Mouse (Mus musculus) urinary bladder, postnatal 25 days (tissue): ENCODE data around the gene Mast4.

Experiments used
- DNase-seq: peaks from one replicate; pipeline ENCODE4 v3.0.0; 2022; ENCODE audit warnings: low spot score

The Mast4 gene

DNA sequence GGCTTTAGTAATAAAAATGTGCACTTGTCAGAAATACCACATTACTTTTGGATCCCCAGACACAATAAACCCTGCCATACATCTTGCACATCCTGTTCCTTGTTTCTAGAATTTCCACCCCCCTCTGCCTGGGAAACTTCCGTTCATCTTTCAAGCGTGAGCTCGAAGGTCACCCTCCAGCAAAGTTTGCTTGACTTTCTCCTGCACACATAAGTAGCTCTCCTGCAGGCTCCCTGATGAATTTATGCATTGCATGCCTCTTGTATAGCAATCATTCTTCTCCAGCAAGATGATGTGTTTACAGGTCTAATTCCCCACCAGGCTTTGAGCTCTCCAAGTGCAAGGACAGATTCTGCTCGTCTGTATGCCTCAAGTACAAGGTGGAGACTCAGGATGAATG lies 415.7 kb downstream of the Mast4 start:
- no peak for DNase-seq

DNA sequence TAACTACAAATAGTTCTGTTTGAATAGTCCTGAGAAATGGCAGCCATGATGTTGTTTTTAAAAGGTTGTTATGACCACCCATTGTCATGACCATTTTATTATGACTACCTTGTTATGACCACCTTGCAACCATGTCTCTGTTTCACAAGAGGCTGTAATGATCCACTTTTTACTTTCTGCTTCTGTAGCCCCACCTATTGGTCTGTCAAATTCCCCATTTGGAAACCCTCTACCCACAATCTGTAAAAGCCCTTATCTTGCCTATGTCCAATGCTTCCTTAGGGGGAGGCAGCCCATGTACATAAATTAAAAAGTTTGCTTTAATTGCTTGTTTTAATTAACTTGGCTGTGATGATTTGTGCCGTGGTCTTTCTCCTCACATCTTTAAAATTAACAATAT lies 419.0 kb downstream of the Mast4 start:
- DNase-seq, result no peak

DNA sequence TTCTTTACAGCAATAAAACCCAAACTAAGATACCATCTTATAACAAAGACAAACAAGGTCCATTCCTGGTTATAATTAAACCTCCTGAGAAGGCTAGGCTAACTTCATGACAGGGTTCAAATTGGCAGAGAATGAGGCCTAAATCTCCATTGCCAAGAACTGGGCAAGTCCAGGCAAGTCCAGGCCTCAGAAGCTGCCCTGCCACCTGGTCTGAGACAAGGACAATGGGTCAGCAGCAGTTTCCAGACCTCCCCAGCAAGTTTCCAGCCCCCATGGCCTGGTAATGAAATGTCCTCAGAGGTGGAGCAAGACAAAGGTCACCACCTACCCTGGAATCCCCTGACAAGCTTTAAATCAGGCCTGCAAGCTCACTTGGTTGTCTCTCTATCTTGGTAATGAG lies 419.5 kb downstream of the Mast4 start:
- no peak for DNase-seq

DNA sequence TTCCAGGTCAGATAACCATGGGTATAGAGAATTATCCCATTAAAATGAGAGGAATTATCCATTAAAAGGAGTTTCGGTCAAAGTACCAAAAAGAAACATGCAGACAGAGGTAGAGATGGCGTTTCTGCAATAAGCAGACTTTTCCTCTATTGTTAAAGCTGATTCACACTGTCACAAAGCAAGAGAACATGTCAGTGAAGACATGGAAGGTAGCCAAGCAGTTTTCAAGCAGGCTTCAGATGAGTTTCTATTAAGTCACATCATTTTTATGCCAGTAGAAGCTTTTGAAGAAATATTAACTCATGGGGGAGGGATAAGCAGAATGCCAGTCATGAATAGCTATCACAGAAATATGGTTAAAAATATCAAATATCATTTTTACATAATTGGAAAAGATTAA lies 420.4 kb downstream of the Mast4 start:
- no peak for DNase-seq

DNA sequence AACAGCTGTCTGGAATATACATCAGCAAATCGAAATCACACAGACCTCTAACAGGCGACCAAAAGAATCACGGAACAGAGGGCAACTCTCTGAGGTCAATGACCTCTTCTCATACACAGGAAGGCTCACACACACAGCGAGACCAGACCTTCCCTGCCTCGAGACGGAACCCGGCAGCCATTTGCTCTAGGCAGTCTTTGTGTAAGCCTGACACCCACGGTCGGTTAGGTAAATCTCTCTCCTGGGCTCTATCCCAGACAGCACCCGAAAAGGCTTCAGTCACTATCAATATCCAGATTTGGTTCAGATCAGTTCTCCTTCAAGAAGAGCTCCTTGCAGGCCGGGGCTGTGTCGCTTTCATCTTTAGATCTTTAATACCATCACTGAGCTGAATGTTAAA lies 421.4 kb downstream of the Mast4 start:
- DNase-seq, result no peak

DNA sequence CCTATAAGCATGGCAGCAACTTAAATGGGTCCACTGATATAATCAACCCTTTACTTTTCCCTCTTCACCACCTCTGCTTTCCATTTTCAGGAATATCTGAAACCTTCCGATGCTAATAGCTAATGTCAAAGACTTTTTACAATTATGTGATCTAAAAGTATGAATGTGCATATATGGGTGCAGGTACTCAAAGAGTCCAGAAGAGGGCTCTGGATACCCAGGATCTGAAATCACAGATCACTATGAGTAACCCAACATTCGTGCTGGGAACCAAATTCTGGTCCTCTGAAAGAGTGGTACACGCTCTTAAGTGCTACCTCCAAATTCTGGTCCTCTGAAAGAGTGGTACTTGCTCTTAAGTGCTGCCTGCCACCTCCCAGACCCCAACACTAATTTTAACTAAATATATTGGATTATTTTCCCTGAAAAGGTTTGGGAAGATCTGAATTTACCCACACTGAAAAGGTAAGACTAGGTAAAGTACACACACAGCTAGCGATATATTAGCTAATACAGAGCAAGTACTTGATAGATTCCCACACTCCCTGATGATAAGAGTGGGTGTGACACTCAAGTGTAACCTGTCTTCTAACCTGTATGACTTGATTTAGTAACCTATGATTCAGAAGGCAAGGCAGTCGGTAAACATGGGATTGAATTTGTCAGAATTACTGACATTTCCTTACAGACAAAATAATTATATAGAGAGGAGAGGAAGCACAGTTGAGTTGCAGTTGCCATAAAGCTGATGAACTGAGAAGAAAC lies 424.5 kb downstream of the Mast4 start:
- no peak for DNase-seq

DNA sequence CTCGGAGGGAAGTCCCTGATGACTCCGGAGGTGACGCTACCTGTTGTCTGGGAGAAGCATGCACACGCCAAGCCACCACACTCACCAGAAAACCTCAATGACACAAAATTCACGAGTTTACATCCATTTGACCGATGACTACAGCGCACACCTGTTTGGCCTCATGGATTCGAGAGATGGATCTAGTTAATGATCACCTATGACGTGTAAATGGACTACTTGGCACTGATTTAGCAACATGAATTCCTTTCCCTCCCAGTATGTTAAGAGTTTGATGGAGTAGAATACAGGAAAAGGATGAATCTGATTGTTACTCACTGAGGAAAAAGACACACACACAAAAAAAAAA lies 427.7 kb downstream of the Mast4 start:
- no peak for DNase-seq

DNA sequence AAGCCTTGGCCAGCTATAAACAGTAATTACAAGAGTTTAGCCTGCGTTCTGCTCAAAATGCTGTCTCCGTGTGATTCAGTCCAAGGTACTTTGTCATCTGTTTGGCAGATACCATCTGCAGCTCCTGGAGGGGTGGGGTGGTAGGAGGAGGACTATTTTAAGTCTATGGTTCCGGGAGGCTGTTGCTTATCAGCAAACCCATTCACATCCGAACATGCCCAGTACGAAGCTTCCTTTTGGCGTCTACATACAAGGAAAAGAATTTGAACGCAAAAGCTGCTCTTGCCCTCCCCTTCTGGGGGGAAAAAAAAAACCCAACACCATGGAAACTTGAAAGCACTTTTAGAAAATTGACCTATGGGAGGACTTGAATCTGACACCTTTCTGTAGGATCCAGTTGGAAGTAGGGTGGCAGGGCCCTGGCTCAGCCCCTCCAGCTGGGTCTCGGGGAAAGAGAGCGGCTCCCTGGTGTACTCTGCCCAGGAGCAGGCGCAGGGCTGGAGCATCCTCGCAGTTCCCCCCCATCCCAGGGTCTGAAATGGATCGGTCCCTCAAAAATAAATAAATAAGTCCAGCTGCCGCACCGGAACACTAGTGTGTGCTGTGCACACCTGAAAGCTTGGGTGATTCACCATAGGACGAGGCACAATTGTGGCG lies 428.2 kb downstream of the Mast4 start:
- DNase-seq, result peak; percentile 52

DNA sequence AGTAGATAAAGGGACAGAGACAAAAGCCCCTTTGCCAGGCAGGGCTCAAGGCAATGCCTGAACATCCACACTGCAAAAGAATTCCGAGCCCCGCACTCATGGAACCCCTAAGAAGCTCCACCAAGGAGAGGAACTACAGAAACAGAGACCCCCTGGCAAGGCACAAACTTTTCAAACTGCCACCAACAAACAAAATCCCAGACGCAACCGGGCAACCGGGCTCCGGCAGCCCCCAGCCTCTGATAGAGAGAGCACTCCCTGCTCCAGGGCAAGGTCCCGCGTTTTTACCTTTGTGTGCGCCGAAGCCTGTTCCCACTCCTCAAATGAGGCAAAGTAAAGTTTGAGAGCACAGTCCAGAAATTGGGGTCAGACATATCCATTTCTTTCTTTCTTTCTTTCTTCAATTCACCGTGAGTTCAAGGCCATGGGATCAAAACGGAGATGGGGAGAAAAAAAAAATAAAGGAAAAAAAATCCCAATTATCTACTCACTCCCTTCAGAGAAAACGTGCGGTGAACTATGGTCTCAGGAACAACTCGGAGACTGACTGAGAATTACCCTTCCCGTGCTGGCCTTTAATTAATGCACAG lies 428.8 kb downstream of the Mast4 start:
- no peak for DNase-seq

DNA sequence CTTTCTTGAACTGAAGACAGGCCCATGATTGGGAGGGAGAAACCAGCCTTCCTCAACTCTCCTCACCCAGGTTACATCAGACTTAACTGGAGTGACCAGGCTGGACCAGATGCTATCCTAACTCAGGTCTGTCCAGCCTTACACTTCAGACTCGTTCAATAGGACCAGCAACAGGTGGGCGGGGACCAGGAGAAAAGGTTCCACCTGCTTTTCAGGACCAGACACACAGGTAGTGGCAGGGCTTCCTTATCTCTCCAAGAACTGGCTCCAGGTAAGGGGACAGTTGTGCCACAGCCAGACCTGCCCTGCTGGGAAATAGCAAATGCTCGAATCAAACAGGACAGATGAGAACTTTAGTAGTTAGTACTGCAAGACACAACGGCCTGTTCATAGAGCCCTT lies 430.6 kb downstream of the Mast4 start:
- DNase-seq, result no peak

DNA sequence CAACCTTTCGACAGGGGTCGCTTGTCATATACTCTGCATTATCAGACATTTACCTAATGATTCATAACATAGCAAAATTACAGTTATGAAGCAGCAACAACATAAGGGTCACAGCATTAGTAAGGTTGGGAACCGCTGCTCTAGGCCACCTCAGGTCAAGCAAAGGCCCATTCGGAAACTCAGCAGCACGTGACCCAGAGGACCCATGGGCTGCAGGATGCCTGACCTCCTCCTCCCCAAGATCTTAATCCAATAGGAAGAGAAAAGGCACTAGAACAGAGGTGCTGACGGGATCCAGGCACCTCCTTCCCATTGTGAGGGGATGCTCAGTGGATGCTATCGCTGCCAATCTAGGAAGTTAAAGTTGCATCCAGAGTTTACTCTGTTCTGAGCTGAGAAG lies 432.2 kb downstream of the Mast4 start:
- no peak for DNase-seq

DNA sequence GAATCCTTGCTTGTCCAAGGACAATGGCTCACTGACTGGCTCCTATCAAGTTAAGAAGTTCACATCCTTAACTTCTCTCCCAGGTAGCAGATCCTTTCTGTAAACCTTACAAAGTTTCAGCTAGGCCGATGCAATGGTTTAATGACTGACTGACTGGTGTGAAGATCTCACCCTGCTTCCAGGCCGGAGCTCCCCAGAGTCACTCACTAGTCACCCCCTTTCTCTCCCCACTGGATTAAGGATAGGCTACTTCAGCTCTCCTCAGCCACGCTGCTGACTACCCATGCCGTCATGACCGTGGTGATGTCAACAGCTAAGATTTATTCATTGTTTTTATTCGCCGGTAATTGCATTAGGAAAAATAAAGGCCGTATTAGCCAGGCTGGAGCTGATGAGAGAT lies 433.8 kb downstream of the Mast4 start:
- DNase-seq, result no peak

DNA sequence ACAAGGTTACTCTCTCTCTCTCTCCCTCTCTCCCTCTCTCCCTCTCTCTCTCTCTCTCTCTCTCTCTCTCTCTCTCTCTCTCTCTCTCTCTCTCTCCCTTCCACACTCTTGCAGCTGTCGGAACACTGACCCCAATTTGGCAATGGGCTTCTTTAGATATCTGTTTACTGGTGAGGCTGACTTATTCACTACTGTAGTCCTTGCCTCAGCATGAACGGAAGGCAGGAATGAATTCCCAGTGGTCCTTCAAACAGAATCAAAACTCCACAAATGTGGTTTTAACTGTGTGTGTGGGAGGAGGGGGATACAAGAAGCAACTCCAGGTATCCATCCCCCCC lies 434.2 kb downstream of the Mast4 start:
- DNase-seq, result no peak

DNA sequence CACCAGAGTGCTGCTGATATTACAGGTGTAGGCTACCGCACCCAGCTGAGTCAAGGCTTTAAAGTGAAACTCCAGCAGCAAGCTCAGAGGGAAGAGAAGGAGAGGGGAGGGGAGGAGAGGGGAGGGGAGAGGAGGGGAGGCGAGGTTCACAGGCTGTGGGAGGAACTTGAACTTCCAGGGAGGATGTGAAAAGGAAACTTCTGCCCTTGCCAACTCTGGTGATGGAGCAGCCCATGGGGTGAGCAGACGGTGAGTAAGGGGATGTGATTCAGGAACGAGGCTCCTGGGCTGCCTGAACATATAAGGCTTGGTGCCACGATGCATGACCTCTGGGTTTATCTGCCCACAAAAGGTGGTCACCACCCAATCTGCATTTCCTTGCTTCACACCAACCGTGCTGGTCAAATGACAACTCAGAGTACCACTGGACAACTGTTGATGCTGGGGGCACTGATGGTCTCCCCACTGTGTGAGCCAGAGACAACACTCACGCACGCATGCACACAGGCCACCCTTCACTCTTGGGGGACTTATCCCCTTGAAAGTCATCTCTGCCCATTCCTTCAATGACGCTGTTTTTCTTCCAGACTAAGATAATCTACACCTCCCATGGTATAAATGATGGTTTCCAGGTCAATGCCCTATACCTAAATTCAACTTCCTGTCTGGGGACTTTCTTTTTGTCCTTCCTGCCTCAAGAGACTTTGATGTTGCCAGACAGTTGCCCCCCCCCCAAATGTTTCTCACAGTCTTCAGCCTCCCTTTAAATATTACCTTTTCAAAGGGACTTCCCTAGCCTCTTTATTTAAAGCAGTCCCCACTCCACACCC lies 434.8 kb downstream of the Mast4 start:
- no peak for DNase-seq

DNA sequence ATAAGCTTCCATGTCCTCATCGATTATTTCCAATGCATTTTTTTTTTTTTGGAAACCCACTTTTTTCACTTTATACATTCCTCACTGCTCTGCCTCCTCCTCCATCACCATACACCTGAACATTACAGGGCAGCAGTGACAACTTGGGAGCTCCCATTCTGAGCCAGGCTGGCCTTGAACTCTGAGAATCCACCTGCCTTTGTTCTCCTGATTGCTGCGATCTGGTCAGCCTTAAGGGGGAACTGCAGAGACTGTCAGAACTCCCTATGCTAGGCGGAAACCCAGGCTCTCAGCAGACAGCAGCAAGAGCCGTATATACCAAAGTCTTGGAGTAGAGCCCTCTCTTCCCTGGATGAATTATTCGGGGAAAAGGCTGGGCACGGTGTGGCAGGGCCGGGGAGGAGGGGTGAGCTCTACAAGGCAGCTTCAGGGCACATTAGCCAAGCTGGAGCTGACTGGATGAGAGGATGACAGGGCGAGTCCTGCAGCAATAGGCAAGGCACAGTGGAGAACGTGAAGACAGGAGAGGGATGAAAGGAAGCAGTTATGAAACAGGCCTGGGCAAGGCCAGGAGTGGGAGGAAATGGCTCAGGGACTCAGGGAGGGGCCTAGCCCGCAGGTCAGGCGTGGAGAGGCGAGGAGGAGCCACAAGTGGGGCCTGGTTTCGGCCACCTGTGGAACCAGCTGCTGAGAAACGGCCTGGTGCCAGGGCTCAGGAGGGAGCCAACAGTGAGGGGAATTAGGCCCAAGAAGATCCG lies 435.7 kb downstream of the Mast4 start:
- peak; percentile 44 for DNase-seq

DNA sequence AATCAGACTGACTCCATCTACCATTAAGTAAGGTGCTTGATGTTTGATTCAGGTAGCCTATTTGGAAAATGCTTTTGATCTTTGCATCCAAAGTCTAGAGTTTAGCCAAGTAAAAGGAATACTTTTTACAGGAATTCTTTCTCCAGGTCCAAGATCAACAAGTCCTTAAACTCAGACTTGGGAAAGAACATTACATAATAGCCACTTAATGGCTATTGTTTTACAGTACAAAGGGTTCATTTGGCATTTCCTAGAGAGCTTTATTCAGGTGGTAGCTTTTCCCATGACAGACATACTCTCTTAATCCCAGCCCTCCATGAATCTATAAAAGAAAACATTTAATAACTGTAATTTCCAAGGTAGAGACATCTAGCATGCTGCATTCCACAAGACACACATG lies 438.0 kb downstream of the Mast4 start:
- DNase-seq, result no peak

DNA sequence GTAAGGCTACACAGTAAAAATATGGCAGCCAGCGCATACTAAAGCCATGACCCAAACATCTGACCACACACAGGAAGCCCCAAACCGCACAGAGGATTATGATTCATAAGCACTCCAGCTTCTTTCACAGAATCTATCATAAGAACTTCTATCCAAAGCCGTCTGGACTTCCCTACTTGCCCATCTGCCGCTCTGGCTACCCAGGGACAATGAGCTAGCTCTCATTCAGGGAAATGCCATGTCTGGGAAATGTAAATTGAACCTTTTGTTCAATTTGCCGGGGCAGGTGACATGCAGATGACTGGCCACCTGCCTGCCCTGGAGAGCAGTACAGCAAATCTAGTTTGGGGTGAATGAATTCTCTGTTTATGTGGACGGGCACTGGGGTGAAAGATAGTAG lies 438.4 kb downstream of the Mast4 start:
- DNase-seq, result no peak

DNA sequence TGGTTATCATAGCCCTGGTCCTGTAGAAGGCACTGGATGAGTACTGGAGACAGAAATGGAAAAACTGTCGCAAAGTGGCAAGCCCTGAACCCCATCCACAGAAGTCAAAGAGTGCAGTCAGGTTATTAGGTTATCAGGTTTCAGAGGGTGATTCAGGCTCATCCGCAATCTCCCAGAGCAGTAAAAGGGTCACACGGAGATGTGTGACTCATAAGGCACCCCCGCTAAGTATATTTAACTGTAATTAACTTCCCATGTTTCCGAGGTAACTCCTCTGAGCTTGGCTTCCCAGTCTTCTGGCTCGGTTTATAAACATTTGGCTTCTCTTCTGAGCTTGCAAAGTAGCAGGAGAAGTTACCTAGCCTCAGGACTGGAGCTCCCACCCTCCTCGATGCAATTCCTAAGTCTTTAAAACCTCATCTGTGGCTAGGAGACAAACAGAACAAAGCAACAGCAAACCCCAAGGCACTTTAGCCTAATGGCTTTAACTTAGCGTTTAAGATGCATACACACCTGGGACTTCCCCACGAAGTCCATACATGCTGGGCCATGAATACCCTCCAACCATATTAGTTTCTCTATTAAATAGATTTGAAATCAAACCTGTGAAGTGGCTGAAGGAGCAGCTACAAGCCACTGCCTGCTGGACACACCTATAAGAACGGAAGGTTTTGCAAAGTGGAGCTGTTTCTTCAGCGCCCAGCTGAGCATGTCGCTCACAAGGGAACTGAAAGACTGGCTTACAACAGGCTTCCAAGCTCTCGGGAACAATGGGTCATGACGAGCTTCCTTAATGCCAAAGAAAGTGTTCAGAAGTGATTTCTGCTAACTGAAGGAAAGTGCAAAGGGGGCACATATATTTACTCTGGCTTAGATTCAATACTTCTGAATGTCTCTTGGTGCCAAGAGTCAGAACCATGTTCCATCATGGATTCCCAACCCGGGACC lies 439.7 kb downstream of the Mast4 start:
- no peak for DNase-seq

DNA sequence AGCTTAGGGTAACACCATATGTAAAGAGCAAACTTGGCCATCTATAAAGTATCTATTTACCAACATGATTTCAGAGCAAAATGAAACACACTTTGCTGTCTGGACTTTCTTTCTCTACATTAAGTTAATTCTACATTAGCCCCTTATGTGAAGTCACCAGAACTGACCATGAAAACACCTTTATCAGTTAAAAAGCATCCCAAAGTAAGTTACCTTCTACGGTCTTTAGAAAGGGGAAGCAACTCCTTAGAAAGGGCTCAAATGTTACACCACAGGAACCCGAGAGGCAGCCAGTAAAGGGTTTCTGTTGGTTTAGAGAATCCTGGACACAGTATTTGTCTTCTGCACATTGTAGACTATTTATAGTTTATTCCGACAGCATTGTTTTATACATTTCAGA lies 441.5 kb downstream of the Mast4 start:
- no peak for DNase-seq

DNA sequence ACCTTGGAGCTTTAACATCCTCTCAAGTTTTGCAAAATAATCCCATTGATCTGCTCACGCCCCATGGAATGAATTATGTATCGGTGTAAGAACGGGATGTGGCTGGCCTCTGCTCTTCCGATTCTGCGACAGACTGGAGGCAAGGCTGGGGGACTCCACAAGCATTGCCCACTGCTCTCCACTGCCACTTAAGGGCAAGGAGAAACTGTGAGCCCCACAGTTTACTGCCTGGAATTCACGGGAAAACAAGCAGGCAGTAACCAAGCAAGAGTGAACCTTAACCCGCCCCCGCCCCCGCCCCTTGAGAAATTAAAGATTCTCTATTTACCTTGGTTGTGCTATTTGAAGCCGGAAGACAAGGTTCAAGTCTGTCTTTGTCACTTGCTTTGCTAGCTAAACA lies 444.3 kb downstream of the Mast4 start:
- DNase-seq, result no peak

DNA sequence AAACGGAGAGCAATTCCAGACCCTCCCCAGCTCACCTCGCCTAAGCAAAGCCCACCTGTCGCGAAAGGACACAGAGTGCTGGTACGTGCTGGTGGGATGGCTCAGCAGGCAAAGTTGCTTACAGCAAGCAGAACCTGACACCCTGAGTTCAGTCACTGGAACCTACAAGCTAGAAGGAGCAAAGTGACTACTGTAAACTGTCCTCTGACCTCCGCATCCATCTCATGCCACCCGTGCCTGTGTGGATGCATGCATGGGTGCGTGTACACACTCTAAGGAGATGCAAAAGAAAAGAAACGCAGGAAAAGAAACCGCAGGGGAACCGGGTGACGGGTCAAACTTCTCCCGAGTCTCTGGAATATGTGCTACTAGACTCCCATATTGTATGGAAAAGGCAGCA lies 444.8 kb downstream of the Mast4 start:
- no peak for DNase-seq
